Mouse (Mus musculus): ENCODE results near the gene Fcer1a.
"Not testable (repeated sequence)": the region's sequence is repeated elsewhere in the genome, so short reads cannot be mapped to it uniquely, and the experiment has no call there.

The Fcer1a gene

DNA sequence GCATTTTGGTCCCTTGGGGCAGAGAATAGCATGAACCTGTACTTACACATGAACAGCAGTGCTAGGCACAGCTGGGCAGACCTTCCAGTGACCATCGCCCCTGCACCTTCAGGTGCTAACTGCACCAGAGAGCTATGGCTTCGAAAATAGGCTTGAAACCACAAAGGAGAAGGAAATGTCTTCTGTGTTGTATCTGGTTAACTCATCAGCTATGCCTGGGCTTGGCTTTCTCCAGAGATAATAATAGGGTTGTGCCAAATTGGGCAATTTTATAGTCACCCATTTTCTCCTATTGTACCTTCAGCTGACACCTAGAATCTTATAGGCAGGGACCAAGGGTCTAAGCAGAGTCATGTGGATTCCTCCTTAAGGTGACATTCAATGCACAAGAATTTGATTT lies at the start of gene Fcer1a:
Gene Fcer1a (minus strand): TSS at position 134 of the 400 bp plus-strand sequence.
- DNase-seq (ENCODE audit: low spot score) = no peak

- no peak for DNase-seq (ENCODE audit: low spot score)
These were observed 38.7 kb upstream of the Fcer1a start, which contains the start of gene Olfr418 for GRCm38 (mm10) chr1:173265701-173266100. Olfr418 (plus strand) TSS chr1:173266001.

DNA sequence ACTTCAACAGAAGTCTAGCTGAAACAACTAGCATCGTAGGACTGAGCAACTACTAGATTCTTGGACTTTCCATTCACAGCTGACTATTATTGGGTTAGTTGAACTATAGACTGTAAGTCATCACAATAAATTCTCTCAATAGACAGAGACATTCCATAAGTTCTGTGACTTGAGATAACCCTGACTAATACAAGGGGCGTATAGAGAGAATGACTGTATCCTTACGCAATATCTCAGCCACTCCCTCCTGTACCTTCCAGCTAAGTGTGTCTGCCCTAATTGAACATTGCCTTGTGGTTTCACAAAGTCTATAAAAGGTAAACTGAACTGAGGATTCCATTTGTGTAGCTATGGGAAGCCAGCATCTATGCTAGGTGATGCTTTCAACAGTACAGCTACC lies 22.9 kb upstream of the Fcer1a start:
- no peak for DNase-seq (ENCODE audit: low spot score)

DNA sequence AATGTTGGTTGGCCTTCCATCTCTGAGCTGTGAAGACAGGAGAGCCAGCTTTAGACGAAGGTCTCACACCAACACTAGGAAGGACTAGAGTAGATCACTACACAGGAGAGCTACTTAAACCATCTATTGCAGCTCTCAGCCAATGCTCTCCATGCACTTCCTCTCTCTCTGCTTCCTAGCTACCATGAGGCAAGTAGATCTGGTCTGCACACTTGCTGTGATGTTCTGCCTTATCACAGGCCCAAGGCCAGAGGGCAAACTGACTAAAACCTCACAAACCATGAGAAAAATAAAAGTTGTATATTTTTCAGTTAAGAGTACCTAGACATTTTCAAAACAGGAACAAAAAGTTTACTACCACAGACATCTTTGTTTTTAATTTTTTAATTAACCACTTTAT lies 10.0 kb upstream of the Fcer1a start:
- not testable (repeated sequence) for DNase-seq (ENCODE audit: low spot score)

DNA sequence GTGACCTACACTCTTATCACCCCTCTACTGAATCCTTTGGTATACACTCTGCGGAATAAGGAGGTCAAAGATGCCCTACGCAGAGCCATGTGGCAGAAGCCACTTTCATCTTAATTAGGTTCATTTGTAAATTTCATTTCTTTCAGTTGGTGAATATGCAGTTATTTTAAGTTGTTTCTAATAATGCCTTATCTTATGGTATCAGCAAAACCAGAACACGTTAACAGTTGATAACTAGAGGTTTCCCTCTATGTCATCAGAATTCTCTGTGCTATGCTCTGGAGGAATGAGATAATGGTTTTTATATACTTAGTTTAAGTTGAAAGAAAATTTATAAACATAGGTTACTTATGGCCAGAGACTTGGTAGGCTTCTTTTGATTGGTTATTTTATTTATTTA lies 10.5 kb downstream of the Fcer1a start:
- DNase-seq (ENCODE audit: low spot score) = no peak

- DNase-seq (ENCODE audit: low spot score) = no peak
These were observed 14.9 kb downstream of the Fcer1a start, which contains the start of gene Olfr1404 for GRCm38 (mm10) chr1:173212092-173212491. Olfr1404 (plus strand) TSS chr1:173212392.

GRCm38 (mm10) chr1:173197508-173197907 lies 29.5 kb downstream of the Fcer1a start, which contains the start of gene Olfr218:
Olfr218 (plus strand) TSS chr1:173197808.
- no peak for DNase-seq (ENCODE audit: low spot score)

DNA sequence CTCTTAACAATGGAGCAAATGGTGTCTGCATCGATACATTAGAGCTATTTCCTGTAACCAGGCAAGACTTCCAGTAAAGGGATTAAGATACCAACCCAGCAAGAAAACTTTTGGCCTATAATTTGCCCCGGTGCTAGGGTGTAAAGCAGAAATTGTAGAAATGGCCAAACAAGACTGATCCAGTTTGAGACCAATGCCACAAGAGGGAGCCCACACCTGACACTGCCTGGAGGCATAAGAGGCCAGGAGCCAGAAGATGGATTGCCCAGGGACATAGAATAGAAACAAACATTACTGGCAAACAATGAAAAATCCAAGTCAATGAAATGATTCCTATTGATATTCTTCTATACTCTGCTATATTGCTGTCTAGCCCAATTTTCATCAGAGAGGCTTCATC lies 30.7 kb downstream of the Fcer1a start:
- DNase-seq (ENCODE audit: low spot score) = no peak

DNA sequence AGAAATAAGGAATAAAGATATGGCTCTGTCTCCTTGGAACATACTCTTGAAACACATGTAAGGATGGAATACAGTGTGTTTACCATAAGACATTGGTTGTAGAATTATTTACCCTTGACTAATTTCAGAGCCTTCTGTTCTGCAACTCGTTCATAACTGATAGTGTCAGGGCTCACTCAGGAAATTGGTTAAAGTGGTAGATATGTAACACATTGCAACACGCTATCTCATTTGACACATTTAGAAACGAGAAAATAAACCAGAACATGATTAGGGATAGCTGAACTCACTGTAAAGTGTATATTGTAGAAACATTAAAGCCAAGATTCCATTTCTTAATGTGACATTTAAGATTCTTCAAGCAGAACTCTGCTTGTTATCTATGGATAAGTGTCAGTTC lies 35.0 kb downstream of the Fcer1a start:
- DNase-seq (ENCODE audit: low spot score) = no peak

GRCm38 (mm10) chr1:173190540-173190939 lies 36.5 kb downstream of the Fcer1a start, which contains the start of gene Olfr1406:
Olfr1406 (minus strand) TSS chr1:173190640.
- DNase-seq (ENCODE audit: low spot score) = no peak

DNA sequence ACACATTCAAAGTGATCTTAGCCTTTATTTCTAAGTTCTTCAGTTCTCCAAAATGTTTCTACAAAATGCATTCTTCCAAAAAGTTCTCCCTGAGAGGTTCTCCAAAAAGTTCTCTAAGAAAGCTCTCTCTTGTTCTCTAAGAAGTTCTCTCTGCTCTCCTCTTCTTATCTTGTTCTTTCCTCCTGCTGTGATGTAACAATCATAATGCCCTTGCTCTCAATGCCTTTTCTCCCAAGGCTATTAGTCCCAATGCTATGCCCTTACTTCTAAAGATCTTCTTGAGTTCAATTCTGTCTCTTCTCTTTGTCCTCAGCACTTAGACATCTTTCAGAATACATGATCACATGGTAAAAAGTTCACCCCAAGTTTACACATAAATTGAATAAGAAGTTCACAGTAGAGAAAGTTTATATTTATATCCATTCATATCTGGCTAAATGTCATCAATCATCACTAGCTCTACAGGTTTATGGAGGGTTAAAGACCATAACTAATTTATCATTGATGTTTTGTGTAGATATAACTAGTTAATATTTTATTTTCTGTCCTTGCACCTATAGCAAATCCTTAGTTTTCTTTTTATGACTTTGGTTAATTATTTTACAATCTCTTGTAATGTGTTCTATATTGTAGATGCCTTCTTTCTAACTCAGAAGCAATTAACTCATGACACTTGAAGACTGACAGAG lies 52.7 kb downstream of the Fcer1a start:
- DNase-seq (ENCODE audit: low spot score) = no peak
